ENCODE assay signal across 14 mouse cellular contexts in genomic region chr7:36236673-36237072, GRCm38 (mm10).
A peak's percentile ranks its signal among the peaks of the same experiment; 100 is the strongest.
DNase-seq lines count a peak whose midpoint lies in the region; ATAC-seq and TF ChIP-seq lines count a peak whose summit lies in the region.
"Had no signal": no experiment of that assay in that cellular context is flagged by ENCODE, and none has a peak within 500 bp of the region (broad histone marks: within the 10 kb centered on the region; RNA-seq: fewer than 3 reads in every experiment).

No protein-coding gene starts in this region.

- H3K9ac ChIP-seq in liver, embryonic 14.5 days (replicated peaks): no peak overlapping the region
- H3K9ac ChIP-seq: hindbrain, embryonic 14.5 days; liver, embryonic 15.5 days had no signal

- no peak for ATAC-seq in CD4-positive, CD25-positive, alpha-beta regulatory T cell, adult 4 months
- ATAC-seq in liver, embryonic 14.5 days (ENCODE audit: insufficient read depth): no peak

- peak; percentile 52 for TF ChIP-seq CTCF in liver, embryonic 14.5 days (IDR thresholded peaks at IDR 0.05; ENCODE audit: low read depth)

- 78% methylated on average over 2 of the region's 2 CpGs for WGBS in liver, embryonic 14.5 days (ENCODE audit: insufficient replicate concordance)
- WGBS in limb, embryonic 10.5 days: 92% methylated on average over 2 of the region's 2 CpGs

- no peaks in the 10 kb centered on the region for H3K4me1 ChIP-seq in liver, embryonic 14.5 days (replicated peaks; ENCODE audit: control insufficient read depth in 2 of 2, insufficient read depth in 2 of 2, low read length in 1 of 2)
- no peaks in the 10 kb centered on the region for H3K4me1 ChIP-seq in limb, embryonic 10.5 days
- H3K4me1 ChIP-seq: liver, embryonic 15.5 days; megakaryocyte, embryonic 14.5 days had no signal

- no peaks in the 10 kb centered on the region for H3K36me3 ChIP-seq in liver, embryonic 14.5 days (replicated peaks; ENCODE audit: control insufficient read depth, insufficient read depth, low read depth)
- no peaks in the 10 kb centered on the region for H3K36me3 ChIP-seq in limb, embryonic 10.5 days
- H3K36me3 ChIP-seq: liver, embryonic 15.5 days had no signal

- H3K4me3 ChIP-seq in liver, embryonic 14.5 days (ENCODE audit: insufficient read depth in 1 of 2, low read depth in 2 of 2, low read length in 2 of 2): no peak overlapping the region
- H3K4me3 ChIP-seq in limb, embryonic 10.5 days: no peak overlapping the region
- H3K4me3 ChIP-seq: liver, embryonic 15.5 days; megakaryocyte, embryonic 14.5 days had no signal

- peak; percentile 2 for DNase-seq in CD4-positive, CD25-positive, alpha-beta regulatory T cell, adult 2 months (ENCODE audit: low read depth, low spot score)
- no peak for DNase-seq in liver, embryonic 14.5 days (ENCODE audit: low read depth in 3 of 3, low spot score in 3 of 3)
- no peak for DNase-seq in liver
- peak; percentile 42 for DNase-seq in ES-CJ7 (ENCODE audit: low read depth, low spot score)
- peak; percentile 21 for DNase-seq in limb, embryonic 10.5 days (ENCODE audit: low spot score)
- DNase-seq in embryo, embryonic 9.5 days (ENCODE audit: extremely low spot score): no peak
- no peak for DNase-seq in adrenal gland, postnatal 36 days
- DNase-seq: cerebellum, adult 9-11 months; right cerebral cortex, adult 18-20 months; thymus, adult 18-20 months had no signal

- no peak overlapping the region for H3K27ac ChIP-seq in liver, embryonic 14.5 days
- no peak overlapping the region for H3K27ac ChIP-seq in limb, embryonic 10.5 days
- H3K27ac ChIP-seq: hindbrain, embryonic 14.5 days; liver, embryonic 15.5 days had no signal

- no peaks in the 10 kb centered on the region for H3K27me3 ChIP-seq in liver, embryonic 14.5 days (ENCODE audit: control insufficient read depth, insufficient read depth, low read length)
- no peaks in the 10 kb centered on the region for H3K27me3 ChIP-seq in limb, embryonic 10.5 days (ENCODE audit: low read depth, poor library complexity, severe bottlenecking)
- H3K27me3 ChIP-seq: liver, embryonic 15.5 days; megakaryocyte, embryonic 14.5 days had no signal

- no peak for TF ChIP-seq EP300 in liver, embryonic 14.5 days (IDR thresholded peaks at IDR 0.05; ENCODE audit: low read depth)

- no peaks in the 10 kb centered on the region for H3K9me3 ChIP-seq in liver, embryonic 14.5 days (ENCODE audit: control insufficient read depth, low read length)
- no peaks in the 10 kb centered on the region for H3K9me3 ChIP-seq in limb, embryonic 10.5 days (replicated peaks)
- H3K9me3 ChIP-seq: liver, embryonic 15.5 days had no signal

- H3K4me2 ChIP-seq in liver, embryonic 14.5 days (ENCODE audit: low read depth): no peak overlapping the region
- H3K4me2 ChIP-seq: hindbrain, embryonic 14.5 days; liver, embryonic 15.5 days had no signal

Comparison
In these comparisons a context has a peak if more than half of its experiments do, and no peak if none do; other contexts are left out.
1. DNase-seq: peak in CD4-positive, CD25-positive, alpha-beta regulatory T cell, adult 2 months (single experiment), ES-CJ7 (single experiment) and limb, embryonic 10.5 days (single experiment); none in liver, embryonic 14.5 days (0 of 3), liver (single experiment), embryo, embryonic 9.5 days (single experiment) and adrenal gland, postnatal 36 days (0 of 2).